Mouse (Mus musculus): ENCODE measurements around the gene 4930467E23Rik.
"Not testable (repeated sequence)": the region's sequence is repeated elsewhere in the genome, so short reads cannot be mapped to it uniquely, and the experiment has no call there.

GRCm38 (mm10) chr8:19705216-19705600 is 24.2 kb upstream of the 4930467E23Rik start:
- TF ChIP-seq MAFK (IDR thresholded peaks at IDR 0.05; ENCODE audit: insufficient read depth, low read depth, low read length); CHD2 (IDR thresholded peaks at IDR 0.05; ENCODE audit: low read depth, low read length): not testable (repeated sequence)
